Mouse (Mus musculus) forebrain, embryonic 13.5 days (tissue): ENCODE results near the gene Lrrc4b. TPM values are rescaled to one million over a fixed set of nuclear protein-coding genes. Genes with fewer than 3 reads are reported as not detected.
A peak's percentile ranks its signal among the peaks of the same experiment; 100 is the strongest.

Experiments
- ATAC-seq: fragments of 200-750 bp; cut with Nextera tagmentation; 2 replicates; pipeline ENCODE4 v1.8.0; 2017
- H3K27ac ChIP-seq: fragments of 300-500 bp; sonication (generic); 2 replicates; pipeline ENCODE4 v1.5.1; 2015; ENCODE audit warnings: inconsistent platforms, mild to moderate bottlenecking, moderate library complexity
- H3K27me3 ChIP-seq: fragments of 300-500 bp; sonication (generic); 2 replicates; pipeline ENCODE4 v1.6.1; 2015; ENCODE audit warnings: mild to moderate bottlenecking, inconsistent platforms
- H3K36me3 ChIP-seq: fragments of 300-500 bp; sonication (generic); 2 replicates; pipeline ENCODE4 v1.6.1; 2015; ENCODE audit warnings: mild to moderate bottlenecking, inconsistent platforms; ENCODE audit not compliant: poor library complexity, severe bottlenecking
- H3K4me1 ChIP-seq: fragments of 300-500 bp; sonication (generic); 2 replicates; pipeline ENCODE4 v1.6.1; 2015; ENCODE audit warnings: inconsistent platforms
- H3K4me2 ChIP-seq: fragments of 300-500 bp; sonication (generic); 2 replicates; pipeline ENCODE4 v1.6.1; 2015; ENCODE audit warnings: inconsistent platforms, mild to moderate bottlenecking, moderate library complexity
- H3K4me3 ChIP-seq: fragments of 300-500 bp; sonication (generic); 2 replicates; pipeline ENCODE4 v1.5.1; 2015; ENCODE audit warnings: mild to moderate bottlenecking, inconsistent platforms
- H3K9ac ChIP-seq: fragments of 300-500 bp; sonication (generic); 2 replicates; pipeline ENCODE4 v1.6.1; 2015; ENCODE audit warnings: mild to moderate bottlenecking, inconsistent platforms
- H3K9me3 ChIP-seq: fragments of 300-500 bp; sonication (generic); replicated peaks from 2 replicates; pipeline ENCODE4 v1.6.1; 2016; ENCODE audit warnings: inconsistent platforms
- WGBS: fragments of 180-500 bp; shearing (Covaris S2); methylation state at CpG from one replicate; pipeline ENCODE4 v1.1.7; 2015; 5-methylcytosine and 5-hydroxymethylcytosine counted together
- polyA plus RNA-seq: library from polyadenylated mRNA; unstranded; fragments of >200 nt; fragmentation: Nextera tagmentation; extraction: Ambion mirVana; gene quantifications from 2 replicates; pipeline ENCODE4 v1.2.1, GENCODE M21; 2015

Gene Lrrc4b
- polyA plus RNA-seq, 1 experiment from 2014 or later = 12.6 TPM

DNA sequence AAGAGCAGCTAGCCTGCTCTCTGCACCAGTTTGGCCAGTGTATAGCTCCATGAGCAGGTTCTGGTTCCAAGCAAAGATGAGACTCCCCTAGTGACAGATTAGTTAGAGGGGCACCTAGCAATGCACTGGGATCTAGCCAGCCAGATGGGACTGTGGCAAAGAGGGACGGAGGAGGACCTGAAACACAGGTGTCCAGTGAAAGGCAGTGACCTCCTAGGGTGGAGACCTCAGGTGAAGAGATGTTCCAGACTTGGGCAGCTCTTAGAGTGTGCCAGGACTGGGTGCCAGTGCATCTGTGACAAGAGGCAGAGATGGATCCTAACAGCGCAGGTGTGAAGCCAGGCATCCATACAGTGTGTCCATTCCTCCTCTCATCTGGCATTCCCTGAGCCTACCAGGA, 10.9 kb downstream of the Lrrc4b start:
- no peak overlapping the region for H3K9ac ChIP-seq
- H3K4me1 ChIP-seq = peaks cover 43% of the 10 kb centered on the region
- H3K4me3 ChIP-seq = no peak overlapping the region
- no peak overlapping the region for H3K4me2 ChIP-seq
- WGBS = 79% methylated on average over 2 of the region's 2 CpGs
- H3K9me3 ChIP-seq = no peaks in the 10 kb centered on the region
- no peaks in the 10 kb centered on the region for H3K27me3 ChIP-seq
- no peak for ATAC-seq
- peaks cover 15% of the 10 kb centered on the region for H3K36me3 ChIP-seq
- peak overlapping the region; percentile 44; the same call in 1 of the 2 replicates for H3K27ac ChIP-seq

DNA sequence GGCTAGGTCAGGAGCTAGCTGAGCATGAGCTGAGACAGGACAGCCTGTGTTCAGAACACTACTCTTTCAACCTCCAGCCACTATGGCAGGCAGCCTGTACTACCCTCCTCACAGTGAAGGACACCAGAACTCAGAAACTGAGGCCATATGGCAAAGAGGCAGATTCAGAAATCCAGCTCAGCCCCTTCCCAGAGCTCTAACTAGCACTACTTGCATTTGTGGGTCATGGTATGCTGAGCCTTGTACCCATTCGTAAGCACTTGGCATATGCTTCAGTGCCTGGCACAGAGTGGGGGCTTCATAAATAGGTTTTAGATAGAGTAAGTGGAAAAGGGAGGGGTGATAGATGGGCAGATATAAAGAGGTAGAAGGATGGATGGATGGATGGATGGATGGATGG, 11.7 kb downstream of the Lrrc4b start:
- H3K9ac ChIP-seq = no peak overlapping the region
- peak overlapping the region; percentile 44; the same call in 1 of the 2 replicates for H3K27ac ChIP-seq
- peaks cover 15% of the 10 kb centered on the region for H3K36me3 ChIP-seq
- H3K4me1 ChIP-seq = peaks cover 51% of the 10 kb centered on the region
- H3K4me2 ChIP-seq = no peak overlapping the region
- no peaks in the 10 kb centered on the region for H3K9me3 ChIP-seq
- no peak overlapping the region for H3K4me3 ChIP-seq
- WGBS = 76% methylated on average over 1 of the region's 1 CpGs
- ATAC-seq = no peak
- H3K27me3 ChIP-seq = no peaks in the 10 kb centered on the region

DNA sequence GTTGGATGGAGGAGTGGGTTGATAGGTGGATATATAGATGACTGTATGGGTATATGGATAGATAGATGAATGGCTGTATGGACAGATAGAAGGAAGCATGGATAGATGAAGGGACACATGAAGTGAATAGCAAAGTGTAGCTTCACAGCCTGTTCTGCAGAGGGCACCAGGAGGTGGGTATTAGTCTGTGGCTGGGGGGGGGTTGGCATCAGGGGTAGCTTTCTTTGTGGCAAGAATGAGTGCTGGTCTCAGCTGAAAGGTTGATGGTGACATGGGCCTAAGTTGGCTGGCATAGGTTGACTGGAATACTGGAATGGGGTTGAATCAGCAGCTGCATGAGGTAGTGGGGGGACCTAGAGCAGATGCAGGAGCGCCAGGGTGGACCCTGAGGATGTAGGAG, 12.4 kb downstream of the Lrrc4b start:
- Histone ChIP-seq H3K4me1 (peaks cover 58% of the 10 kb centered on the region), H3K9me3 (no peaks in the 10 kb centered on the region), H3K27ac (peak overlapping the region; percentile 99), H3K36me3 (peaks cover 19% of the 10 kb centered on the region), H3K4me2 (peak overlapping the region; percentile 92), H3K4me3 (peak overlapping the region; percentile 83), H3K9ac (peak overlapping the region; percentile 100), H3K27me3 (no peaks in the 10 kb centered on the region)
- WGBS = 14% methylated on average over 1 of the region's 1 CpGs
- peak; percentile 0; the same call in 1 of the 2 replicates for ATAC-seq

- no peaks in the 10 kb centered on the region for H3K27me3 ChIP-seq
- H3K4me3 ChIP-seq = peak overlapping the region; percentile 83
- H3K9me3 ChIP-seq = no peaks in the 10 kb centered on the region
- peak overlapping the region; percentile 100 for H3K9ac ChIP-seq
- peaks cover 24% of the 10 kb centered on the region for H3K36me3 ChIP-seq
- WGBS = under 1% methylated on average over 9 of the region's 14 CpGs
- peak overlapping the region; percentile 92 for H3K4me2 ChIP-seq
- peak; percentile 82 for ATAC-seq
- peaks cover 63% of the 10 kb centered on the region for H3K4me1 ChIP-seq
- H3K27ac ChIP-seq = peak overlapping the region; percentile 99
Measured at GRCm38 (mm10) chr7:44441648-44442109, 12.9 kb downstream of the Lrrc4b start.

DNA sequence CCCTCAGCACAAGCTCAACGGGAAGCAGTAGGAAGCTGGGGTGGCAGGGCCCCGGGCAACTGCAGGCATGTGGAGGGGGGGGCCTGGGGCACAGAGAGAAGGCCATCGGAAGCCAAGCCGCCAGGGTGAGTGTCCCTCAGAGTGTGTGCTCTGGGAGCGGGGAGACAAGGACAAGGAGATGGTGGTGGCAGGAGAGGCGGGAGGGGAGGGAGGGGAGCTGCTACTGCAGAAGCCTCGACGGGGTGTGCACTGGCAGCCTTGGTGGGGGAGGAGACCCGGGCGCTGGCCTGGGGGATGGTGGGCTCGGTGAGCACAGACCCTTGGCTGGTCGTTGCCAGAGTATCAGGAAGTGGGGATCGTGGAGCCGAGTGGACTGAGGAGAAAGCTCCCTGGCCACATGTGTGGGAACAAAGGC, 13.6 kb downstream of the Lrrc4b start:
- WGBS = 0% methylated on average over 14 of the region's 14 CpGs
- ATAC-seq = peak; percentile 54
- peaks cover 68% of the 10 kb centered on the region for H3K4me1 ChIP-seq
- peak overlapping the region; percentile 99 for H3K27ac ChIP-seq
- H3K27me3 ChIP-seq = no peaks in the 10 kb centered on the region
- peak overlapping the region; percentile 83 for H3K4me3 ChIP-seq
- peak overlapping the region; percentile 100 for H3K9ac ChIP-seq
- H3K4me2 ChIP-seq = peak overlapping the region; percentile 92
- peaks cover 30% of the 10 kb centered on the region for H3K36me3 ChIP-seq
- no peaks in the 10 kb centered on the region for H3K9me3 ChIP-seq

GRCm38 (mm10) chr7:44443268-44444173, 14.7 kb downstream of the Lrrc4b start:
- H3K4me1 ChIP-seq = peaks cover 64% of the 10 kb centered on the region
- peak overlapping the region; percentile 100 for H3K9ac ChIP-seq
- H3K9me3 ChIP-seq = no peaks in the 10 kb centered on the region
- 5% methylated on average over 20 of the region's 20 CpGs for WGBS
- no peaks in the 10 kb centered on the region for H3K27me3 ChIP-seq
- peaks cover 41% of the 10 kb centered on the region for H3K36me3 ChIP-seq
- H3K27ac ChIP-seq = peak overlapping the region; percentile 99
- H3K4me2 ChIP-seq = peak overlapping the region; percentile 92
- ATAC-seq = peak; percentile 48
- peak overlapping the region; percentile 83 for H3K4me3 ChIP-seq

GRCm38 (mm10) chr7:44444886-44445527, 16.2 kb downstream of the Lrrc4b start:
- H3K27me3 ChIP-seq = no peaks in the 10 kb centered on the region
- H3K9ac ChIP-seq = peak overlapping the region; percentile 100
- H3K4me2 ChIP-seq = peak overlapping the region; percentile 92
- no peaks in the 10 kb centered on the region for H3K9me3 ChIP-seq
- ATAC-seq = no peak
- H3K36me3 ChIP-seq = peaks cover 55% of the 10 kb centered on the region
- 43% methylated on average over 29 of the region's 29 CpGs for WGBS
- 0 out of 2 replicates have a peak overlapping the region, but pooled peaks have one; percentile 28 for H3K27ac ChIP-seq
- H3K4me3 ChIP-seq = peak overlapping the region; percentile 83
- peaks cover 75% of the 10 kb centered on the region for H3K4me1 ChIP-seq

GRCm38 (mm10) chr7:44445528-44445923, 16.7 kb downstream of the Lrrc4b start:
- Histone ChIP-seq H3K27me3 (no peaks in the 10 kb centered on the region), H3K4me1 (peaks cover 70% of the 10 kb centered on the region), H3K36me3 (peaks cover 61% of the 10 kb centered on the region), H3K4me2 (peak overlapping the region; percentile 92), H3K9ac (peak overlapping the region; percentile 100), H3K4me3 (peak overlapping the region; percentile 83), H3K9me3 (no peaks in the 10 kb centered on the region), H3K27ac (0 out of 2 replicates have a peak overlapping the region, but pooled peaks have one; percentile 28)
- no peak for ATAC-seq
- WGBS = 43% methylated on average over 7 of the region's 7 CpGs

- Histone ChIP-seq H3K4me3 (peak overlapping the region; percentile 83), H3K9ac (peak overlapping the region; percentile 100; the same call in 1 of the 2 replicates), H3K4me2 (peak overlapping the region; percentile 92), H3K4me1 (peaks cover 67% of the 10 kb centered on the region), H3K27me3 (no peaks in the 10 kb centered on the region), H3K27ac (peak overlapping the region; percentile 14; the same call in 1 of the 2 replicates), H3K36me3 (peaks cover 64% of the 10 kb centered on the region), H3K9me3 (no peaks in the 10 kb centered on the region)
- 58% methylated on average over 12 of the region's 12 CpGs for WGBS
- no peak for ATAC-seq
Measured at GRCm38 (mm10) chr7:44446070-44446855, 17.4 kb downstream of the Lrrc4b start.

DNA sequence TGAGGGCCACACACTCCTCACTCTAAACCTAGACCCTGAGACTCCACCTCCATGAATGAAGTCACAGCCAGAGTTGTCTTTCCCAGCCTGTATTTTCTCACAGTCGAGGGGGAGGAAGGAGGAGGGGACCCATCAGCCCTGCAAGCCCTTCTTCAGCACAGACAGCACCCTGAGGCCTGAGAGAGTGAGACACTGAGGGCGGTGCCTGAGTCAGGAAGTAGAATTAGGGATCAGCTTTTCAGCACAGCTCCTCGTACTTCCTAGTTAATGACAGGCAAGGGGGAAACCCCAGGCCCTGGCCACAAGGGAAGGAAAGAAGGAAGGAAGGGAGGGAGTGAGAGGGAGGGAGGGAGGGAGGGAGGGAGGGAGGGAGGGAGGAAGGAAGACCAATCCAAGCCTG, 24.4 kb downstream of the Lrrc4b start:
- WGBS = 32% methylated on average over 3 of the region's 3 CpGs
- peaks cover 82% of the 10 kb centered on the region for H3K36me3 ChIP-seq
- ATAC-seq = 0 out of 2 replicates have a peak, but pooled peaks have one; percentile 4

GRCm38 (mm10) chr7:44456302-44456701, 27.5 kb downstream of the Lrrc4b start:
- no peaks in the 10 kb centered on the region for H3K27me3 ChIP-seq
- no peak overlapping the region for H3K4me2 ChIP-seq
- WGBS = 100% methylated on average over 1 of the region's 1 CpGs

More for the DNA sequence above, 24.4 kb downstream of the Lrrc4b start:
- Histone ChIP-seq H3K4me3 (no peak overlapping the region), H3K9me3 (peaks cover 3% of the 10 kb centered on the region; the same call in 1 of the 2 replicates), H3K4me2 (no peak overlapping the region), H3K27me3 (no peaks in the 10 kb centered on the region), H3K9ac (peak overlapping the region; percentile 47; the same call in 1 of the 2 replicates), H3K27ac (no peak overlapping the region), H3K4me1 (peaks cover 37% of the 10 kb centered on the region)

More at GRCm38 (mm10) chr7:44456302-44456701, 27.5 kb downstream of the Lrrc4b start:
- Histone ChIP-seq H3K9ac (no peak overlapping the region), H3K27ac (no peak overlapping the region), H3K9me3 (peaks cover 4% of the 10 kb centered on the region; the same call in 1 of the 2 replicates), H3K4me1 (peaks cover 20% of the 10 kb centered on the region), H3K36me3 (peaks cover 85% of the 10 kb centered on the region), H3K4me3 (no peak overlapping the region)
- ATAC-seq = no peak
